Mouse (Mus musculus): ENCODE measurements around the gene 2310034G01Rik. TPM values are rescaled to one million over a fixed set of nuclear protein-coding genes. Genes with fewer than 3 reads are reported as not detected.

Gene 2310034G01Rik
- polyA plus RNA-seq, 1 experiment from 2014 or later, result 1.5 TPM

GRCm38 (mm10) chr19:46395109-46396009 lies 45.3 kb upstream of the 2310034G01Rik start, which contains the start of gene Actr1a:
TSS of gene Actr1a (minus strand) at chr19:46395748.
- H3K27ac ChIP-seq (ENCODE audit: low read depth, low read length), result peak within 1 kb of the TSS; percentile 72; the same call in 1 of the 2 replicates
- H3K4me3 ChIP-seq (ENCODE audit: low read depth, low read length), result peak within 1 kb of the TSS; percentile 89
- peaks cover 5% of the 10 kb centered on the region; the same call in 1 of the 2 replicates for H3K36me3 ChIP-seq (ENCODE audit: control insufficient read depth, insufficient read depth, low read length)
- no peaks in the 10 kb centered on the region for H3K9me3 ChIP-seq (ENCODE audit: control insufficient read depth, low read length)
- peaks cover 27% of the 10 kb centered on the region for H3K4me1 ChIP-seq (replicated peaks; ENCODE audit: control insufficient read depth, insufficient read depth, low read length)
- under 1% methylated on average over 51 of the region's 51 CpGs for WGBS
- DNase-seq (ENCODE audit: low spot score), result peak; percentile 95
- H3K4me2 ChIP-seq, result peak within 1 kb of the TSS; percentile 95
- peak; percentile 94 for ATAC-seq (replicated peaks; ENCODE audit: low FRiP score)
- H3K9ac ChIP-seq (ENCODE audit: low read depth, low read length), result peak within 1 kb of the TSS; percentile 81
- no peaks in the 10 kb centered on the region for H3K27me3 ChIP-seq (replicated peaks; ENCODE audit: control insufficient read depth, insufficient read depth, low read length)

- Histone ChIP-seq H3K9ac (ENCODE audit: low read depth, low read length) (peak overlapping the region; percentile 49), H3K27ac (ENCODE audit: low read depth, low read length) (no peak overlapping the region), H3K4me2 (peak overlapping the region; percentile 95), H3K4me1 (replicated peaks; ENCODE audit: control insufficient read depth, insufficient read depth, low read length) (peaks cover 27% of the 10 kb centered on the region), H3K27me3 (replicated peaks; ENCODE audit: control insufficient read depth, insufficient read depth, low read length) (no peaks in the 10 kb centered on the region), H3K36me3 (ENCODE audit: control insufficient read depth, insufficient read depth, low read length) (peaks cover 5% of the 10 kb centered on the region; the same call in 1 of the 2 replicates), H3K4me3 (ENCODE audit: low read depth, low read length) (peak overlapping the region; percentile 85), H3K9me3 (ENCODE audit: control insufficient read depth, low read length) (no peaks in the 10 kb centered on the region)
- 6% methylated on average over 10 of the region's 10 CpGs for WGBS
- DNase-seq (ENCODE audit: low spot score), result no peak
- no peak for ATAC-seq (replicated peaks; ENCODE audit: low FRiP score)
Measured at GRCm38 (mm10) chr19:46394712-46395108, 44.6 kb upstream of the 2310034G01Rik start.

GRCm38 (mm10) chr19:46392018-46392417 lies 41.9 kb upstream of the 2310034G01Rik start:
- Histone ChIP-seq H3K36me3 (ENCODE audit: control insufficient read depth, insufficient read depth, low read length) (peaks cover 6% of the 10 kb centered on the region), H3K27me3 (replicated peaks; ENCODE audit: control insufficient read depth, insufficient read depth, low read length) (no peaks in the 10 kb centered on the region), H3K4me1 (replicated peaks; ENCODE audit: control insufficient read depth, insufficient read depth, low read length) (peaks cover 8% of the 10 kb centered on the region; the same call in 1 of the 2 replicates), H3K4me2 (no peak overlapping the region), H3K27ac (ENCODE audit: low read depth, low read length) (no peak overlapping the region), H3K9ac (ENCODE audit: low read depth, low read length) (no peak overlapping the region), H3K9me3 (ENCODE audit: control insufficient read depth, low read length) (no peaks in the 10 kb centered on the region), H3K4me3 (ENCODE audit: low read depth, low read length) (no peak overlapping the region)
- peak; percentile 46 for DNase-seq (ENCODE audit: low spot score)
- 48% methylated on average over 4 of the region's 4 CpGs for WGBS
- ATAC-seq (replicated peaks; ENCODE audit: low FRiP score), result no peak

GRCm38 (mm10) chr19:46389872-46390271 lies 39.8 kb upstream of the 2310034G01Rik start:
- Histone ChIP-seq H3K27ac (ENCODE audit: low read depth, low read length) (no peak overlapping the region), H3K4me1 (replicated peaks; ENCODE audit: control insufficient read depth, insufficient read depth, low read length) (peaks cover 8% of the 10 kb centered on the region; the same call in 1 of the 2 replicates), H3K4me3 (ENCODE audit: low read depth, low read length) (no peak overlapping the region), H3K36me3 (ENCODE audit: control insufficient read depth, insufficient read depth, low read length) (peaks cover 17% of the 10 kb centered on the region), H3K4me2 (no peak overlapping the region), H3K9me3 (ENCODE audit: control insufficient read depth, low read length) (no peaks in the 10 kb centered on the region), H3K9ac (ENCODE audit: low read depth, low read length) (no peak overlapping the region), H3K27me3 (replicated peaks; ENCODE audit: control insufficient read depth, insufficient read depth, low read length) (no peaks in the 10 kb centered on the region)
- 86% methylated on average over 5 of the region's 5 CpGs for WGBS
- DNase-seq (ENCODE audit: low spot score), result no peak
- no peak for ATAC-seq (replicated peaks; ENCODE audit: low FRiP score)

GRCm38 (mm10) chr19:46382275-46382674 lies 32.2 kb upstream of the 2310034G01Rik start:
- WGBS, result 93% methylated on average over 9 of the region's 9 CpGs
- no peak for ATAC-seq (replicated peaks; ENCODE audit: low FRiP score)
- no peaks in the 10 kb centered on the region for H3K4me1 ChIP-seq (replicated peaks; ENCODE audit: control insufficient read depth, insufficient read depth, low read length)
- no peak overlapping the region for H3K27ac ChIP-seq (ENCODE audit: low read depth, low read length)
- no peak for DNase-seq (ENCODE audit: low spot score)
- H3K4me2 ChIP-seq, result no peak overlapping the region
- H3K27me3 ChIP-seq (replicated peaks; ENCODE audit: control insufficient read depth, insufficient read depth, low read length), result no peaks in the 10 kb centered on the region
- no peak overlapping the region for H3K4me3 ChIP-seq (ENCODE audit: low read depth, low read length)
- no peak overlapping the region for H3K9ac ChIP-seq (ENCODE audit: low read depth, low read length)
- H3K9me3 ChIP-seq (ENCODE audit: control insufficient read depth, low read length), result no peaks in the 10 kb centered on the region
- peaks cover 71% of the 10 kb centered on the region for H3K36me3 ChIP-seq (ENCODE audit: control insufficient read depth, insufficient read depth, low read length)

- Histone ChIP-seq H3K9me3 (ENCODE audit: control insufficient read depth, low read length) (no peaks in the 10 kb centered on the region), H3K36me3 (ENCODE audit: control insufficient read depth, insufficient read depth, low read length) (peaks cover 26% of the 10 kb centered on the region), H3K27me3 (replicated peaks; ENCODE audit: control insufficient read depth, insufficient read depth, low read length) (no peaks in the 10 kb centered on the region), H3K4me3 (ENCODE audit: low read depth, low read length) (no peak overlapping the region), H3K4me2 (no peak overlapping the region), H3K4me1 (replicated peaks; ENCODE audit: control insufficient read depth, insufficient read depth, low read length) (peaks cover 4% of the 10 kb centered on the region; the same call in 1 of the 2 replicates), H3K9ac (ENCODE audit: low read depth, low read length) (no peak overlapping the region), H3K27ac (ENCODE audit: low read depth, low read length) (no peak overlapping the region)
- WGBS, result 56% methylated on average over 4 of the region's 4 CpGs
- ATAC-seq (replicated peaks; ENCODE audit: low FRiP score) (no peak), DNase-seq (ENCODE audit: low spot score) (no peak)
Measured at GRCm38 (mm10) chr19:46375891-46376290, 25.8 kb upstream of the 2310034G01Rik start.

- Histone ChIP-seq H3K36me3 (ENCODE audit: control insufficient read depth, insufficient read depth, low read length) (peaks cover 23% of the 10 kb centered on the region), H3K27me3 (replicated peaks; ENCODE audit: control insufficient read depth, insufficient read depth, low read length) (no peaks in the 10 kb centered on the region), H3K9me3 (ENCODE audit: control insufficient read depth, low read length) (no peaks in the 10 kb centered on the region), H3K27ac (ENCODE audit: low read depth, low read length) (no peak overlapping the region), H3K4me2 (no peak overlapping the region), H3K9ac (ENCODE audit: low read depth, low read length) (no peak overlapping the region), H3K4me1 (replicated peaks; ENCODE audit: control insufficient read depth, insufficient read depth, low read length) (peaks cover 4% of the 10 kb centered on the region; the same call in 1 of the 2 replicates), H3K4me3 (ENCODE audit: low read depth, low read length) (no peak overlapping the region)
- 79% methylated on average over 5 of the region's 5 CpGs for WGBS
- ATAC-seq (replicated peaks; ENCODE audit: low FRiP score), result no peak
- no peak for DNase-seq (ENCODE audit: low spot score)
Measured at GRCm38 (mm10) chr19:46375489-46375888, 25.4 kb upstream of the 2310034G01Rik start.

GRCm38 (mm10) chr19:46374477-46375088 lies 24.5 kb upstream of the 2310034G01Rik start:
- ATAC-seq (replicated peaks; ENCODE audit: low FRiP score) (no peak; the same call in 1 of the 2 replicates), DNase-seq (ENCODE audit: low spot score) (no peak)
- peaks cover 15% of the 10 kb centered on the region; the same call in 1 of the 2 replicates for H3K36me3 ChIP-seq (ENCODE audit: control insufficient read depth, insufficient read depth, low read length)
- H3K4me2 ChIP-seq, result no peak overlapping the region
- H3K4me1 ChIP-seq (replicated peaks; ENCODE audit: control insufficient read depth, insufficient read depth, low read length), result peaks cover 4% of the 10 kb centered on the region; the same call in 1 of the 2 replicates
- 61% methylated on average over 21 of the region's 21 CpGs for WGBS
- H3K27ac ChIP-seq (ENCODE audit: low read depth, low read length), result no peak overlapping the region
- H3K27me3 ChIP-seq (replicated peaks; ENCODE audit: control insufficient read depth, insufficient read depth, low read length), result no peaks in the 10 kb centered on the region
- no peaks in the 10 kb centered on the region for H3K9me3 ChIP-seq (ENCODE audit: control insufficient read depth, low read length)
- no peak overlapping the region for H3K4me3 ChIP-seq (ENCODE audit: low read depth, low read length)
- H3K9ac ChIP-seq (ENCODE audit: low read depth, low read length), result no peak overlapping the region

Data from liver, embryonic 11.5 days (tissue).